Mouse (Mus musculus) common myeloid progenitor, adult 5-6 weeks (primary cell): ENCODE data around the gene Gpd2. TPM values are rescaled to one million over a fixed set of nuclear protein-coding genes. Genes with fewer than 3 reads are reported as not detected.

ENCODE experiments used
- ATAC-seq: replicated peaks from 2 replicates; pipeline ENCODE4 v1.8.0; 2016; ENCODE audit warnings: low read depth, mild to moderate bottlenecking, moderate TSS enrichment, inconsistent platforms; ENCODE audit not compliant: poor library complexity, severe bottlenecking
- total RNA-seq: library from RNA; stranded (forward); fragments of 200-1000, 187-1606 nt; gene quantifications from 2 replicates; pipeline ENCODE4 v1.2.3, GENCODE M21; 2017

Gene Gpd2
- total RNA-seq, 1 experiment from 2014 or later, result 29.2 TPM

DNA sequence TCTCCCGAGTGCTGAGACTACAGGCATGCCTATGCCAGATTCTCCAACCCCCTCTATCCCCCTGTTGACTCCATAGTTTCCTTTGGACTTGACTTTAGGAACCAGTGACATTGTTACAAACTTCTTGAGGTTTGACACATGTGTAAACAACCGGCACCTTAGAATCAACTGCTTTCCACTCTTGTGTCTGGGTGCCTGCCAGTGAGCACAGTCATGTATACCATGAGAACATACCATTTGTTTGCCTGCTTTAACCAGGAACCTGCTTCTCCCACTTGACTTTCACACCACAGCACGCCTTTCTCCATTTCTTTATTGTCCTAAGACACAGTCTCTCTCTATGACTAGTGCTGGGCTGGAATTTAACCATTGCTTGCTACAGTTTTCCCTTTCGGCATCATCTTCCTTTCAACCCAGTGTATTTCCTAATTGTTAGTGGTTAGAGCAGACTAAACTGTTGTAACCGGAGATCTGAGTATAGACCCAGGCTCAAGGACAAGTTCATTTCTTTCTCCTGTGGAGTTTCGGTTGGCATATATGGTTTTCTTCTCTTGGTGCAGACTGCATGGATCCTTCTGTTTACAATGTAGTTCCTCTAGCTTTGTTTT is 8.4 kb downstream of the Gpd2 start:
- ATAC-seq, result no peak

- no peak for ATAC-seq
Observed at GRCm38 (mm10) chr2:57250113-57250512, 12.7 kb downstream of the Gpd2 start.

DNA sequence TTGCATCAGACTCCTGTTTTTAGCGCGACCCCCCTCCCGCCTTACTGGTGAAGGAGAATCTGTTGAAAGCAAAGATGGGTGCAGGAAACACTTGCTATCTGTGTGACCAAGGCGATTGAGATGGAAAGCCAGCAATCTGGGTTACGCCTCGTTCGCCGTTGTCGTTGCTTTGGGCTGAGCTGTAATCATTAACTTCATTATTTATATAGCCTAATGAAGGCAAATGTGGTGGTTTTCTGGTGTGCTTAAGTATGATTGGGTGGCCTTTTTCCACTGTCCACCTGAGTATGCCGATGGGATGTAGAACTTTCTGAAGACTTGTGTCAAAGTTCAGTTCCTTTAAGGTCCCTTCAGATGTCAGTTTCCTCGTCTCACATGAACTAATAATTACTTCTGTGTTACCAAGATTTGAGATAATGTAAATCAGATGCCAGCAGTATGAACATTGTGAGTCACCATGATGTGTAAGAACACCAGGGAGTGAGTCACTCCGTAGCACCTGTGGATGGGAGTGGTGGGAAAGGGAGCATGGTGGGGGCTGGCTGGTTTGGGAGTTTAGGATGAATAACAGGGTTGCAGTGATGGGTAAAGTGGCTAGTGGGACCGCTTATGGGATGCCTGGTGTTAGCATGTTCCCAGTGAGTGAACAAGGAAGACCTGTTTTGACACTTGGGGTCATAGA is 14.3 kb downstream of the Gpd2 start:
- no peak for ATAC-seq

- no peak for ATAC-seq
Observed at GRCm38 (mm10) chr2:57252542-57253301, 15.3 kb downstream of the Gpd2 start.

DNA sequence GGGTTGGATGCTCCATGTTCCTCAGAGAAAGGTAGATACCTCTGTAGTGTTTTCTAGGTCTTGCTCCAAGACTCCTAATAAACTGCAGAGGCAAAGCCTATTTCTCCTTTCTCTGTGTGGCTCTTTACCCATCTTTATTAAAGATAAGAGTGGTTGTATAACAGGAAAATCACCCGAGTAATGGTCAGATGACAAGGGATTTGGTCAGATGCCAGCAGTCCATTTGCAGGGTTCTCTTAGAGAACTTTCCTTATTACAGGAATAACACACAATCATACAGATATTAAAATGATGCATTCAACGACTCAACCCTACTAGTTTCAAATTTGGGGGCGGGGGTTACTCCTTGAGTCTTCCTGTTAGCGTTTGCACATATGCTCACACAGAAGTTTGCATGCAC is 16.8 kb downstream of the Gpd2 start:
- ATAC-seq, result no peak

DNA sequence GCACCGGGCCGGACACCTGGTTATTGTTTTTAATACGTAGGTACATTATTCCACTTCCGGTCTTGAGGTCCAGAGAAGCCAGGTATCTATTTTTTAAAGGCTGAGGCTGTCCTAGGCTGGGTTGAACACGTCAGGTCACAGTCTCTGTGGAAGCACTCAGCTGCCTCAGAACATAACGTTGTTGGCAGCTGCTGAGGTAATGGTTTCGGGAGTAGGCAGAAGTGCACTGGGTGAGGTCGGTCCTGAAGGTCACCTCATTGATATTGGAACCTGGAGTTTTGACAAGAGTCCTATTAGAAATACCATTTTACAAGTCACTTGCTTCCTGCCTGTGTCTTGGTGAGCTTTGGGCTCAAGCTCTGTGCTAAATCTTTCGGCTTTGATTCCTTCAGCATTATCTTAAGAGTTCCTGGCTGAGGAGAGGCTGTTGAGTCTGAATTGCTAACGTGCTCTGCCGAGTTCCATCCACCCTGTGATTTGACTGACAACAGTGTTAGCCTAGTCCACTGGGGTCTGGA is 17.8 kb downstream of the Gpd2 start:
- 0 out of 2 replicates have a peak, but pooled peaks have one; percentile 18 for ATAC-seq

DNA sequence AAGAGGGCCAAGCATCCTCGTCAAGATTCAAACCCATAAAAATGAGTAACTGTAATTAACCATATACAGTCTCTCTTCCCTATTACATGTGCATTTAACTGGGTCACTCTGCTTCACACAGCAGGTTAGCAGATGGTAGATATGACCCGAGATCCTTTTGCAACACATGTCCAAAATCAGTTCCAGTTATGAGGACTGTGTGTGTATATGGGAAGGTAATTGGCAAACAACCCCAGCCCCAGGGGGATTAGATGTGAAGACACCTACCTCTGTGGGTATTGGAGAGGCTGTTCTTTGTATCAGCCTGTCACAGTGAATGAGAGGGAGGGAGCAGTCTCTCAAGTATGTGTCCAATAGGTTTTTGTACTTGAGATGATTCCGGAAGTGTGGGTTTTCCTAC is 18.4 kb downstream of the Gpd2 start:
- 0 out of 2 replicates have a peak, but pooled peaks have one; percentile 2 for ATAC-seq

- ATAC-seq, result 0 out of 2 replicates have a peak, but pooled peaks have one; percentile 36
Observed at GRCm38 (mm10) chr2:57256459-57256858, 19.0 kb downstream of the Gpd2 start.

- ATAC-seq, result no peak
Observed at GRCm38 (mm10) chr2:57261286-57262077, 24.0 kb downstream of the Gpd2 start.

- ATAC-seq, result no peak
Observed at GRCm38 (mm10) chr2:57263431-57263830, 26.0 kb downstream of the Gpd2 start.

DNA sequence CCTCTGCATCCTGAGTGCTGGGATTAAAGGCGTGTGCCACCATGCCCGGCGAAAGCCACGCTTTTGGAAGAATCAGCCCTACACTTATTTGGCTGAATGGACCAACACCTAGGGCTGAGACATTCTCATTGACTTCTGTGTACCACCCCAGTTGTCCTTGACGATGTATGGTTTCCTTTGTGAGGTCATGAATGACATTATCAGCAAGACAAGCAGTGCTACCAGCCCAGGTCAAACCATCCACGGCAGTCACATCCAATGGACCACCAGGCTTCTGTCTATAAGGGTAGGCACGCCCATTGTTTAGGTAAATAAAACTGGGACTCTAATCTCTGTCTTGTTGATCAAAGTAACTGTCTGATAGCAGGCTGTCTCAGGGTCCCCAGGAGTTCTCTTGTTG is 27.5 kb downstream of the Gpd2 start:
- ATAC-seq, result no peak

DNA sequence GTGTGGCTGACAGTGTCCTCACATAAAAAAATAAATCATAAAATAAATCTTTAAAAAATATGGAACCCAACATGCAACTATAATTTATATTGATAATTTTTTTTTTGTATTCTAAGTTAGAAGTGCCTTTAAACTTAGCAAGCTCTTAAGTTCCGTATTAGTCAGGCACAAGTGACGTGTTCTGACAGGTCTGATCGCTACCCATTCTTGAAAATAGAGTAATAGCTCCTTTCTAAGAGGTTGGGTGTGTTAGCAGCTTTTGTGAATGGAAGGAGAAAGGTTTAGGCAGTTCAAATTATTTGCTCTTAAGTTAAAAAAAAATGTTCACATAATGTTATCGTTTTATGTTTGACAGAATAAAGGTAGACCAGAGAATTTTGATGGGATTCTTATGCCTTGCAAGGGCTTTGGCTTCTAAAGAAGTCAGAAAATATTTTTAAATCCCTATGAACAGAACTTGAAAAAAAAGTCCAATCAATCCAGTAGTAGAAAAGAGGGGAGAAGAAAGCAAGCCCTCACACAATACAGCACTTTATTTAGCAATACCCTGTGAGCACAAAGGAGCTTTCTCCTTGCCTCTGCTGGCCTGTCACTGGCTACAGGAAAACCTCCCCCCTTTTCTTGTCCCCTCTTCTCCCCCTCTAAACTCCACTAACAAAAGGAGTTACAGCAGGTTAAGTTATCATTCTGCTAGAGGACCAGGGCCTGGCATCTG is 29.4 kb downstream of the Gpd2 start:
- no peak for ATAC-seq

- no peak for ATAC-seq
Observed at GRCm38 (mm10) chr2:57267394-57267716, 29.9 kb downstream of the Gpd2 start.

DNA sequence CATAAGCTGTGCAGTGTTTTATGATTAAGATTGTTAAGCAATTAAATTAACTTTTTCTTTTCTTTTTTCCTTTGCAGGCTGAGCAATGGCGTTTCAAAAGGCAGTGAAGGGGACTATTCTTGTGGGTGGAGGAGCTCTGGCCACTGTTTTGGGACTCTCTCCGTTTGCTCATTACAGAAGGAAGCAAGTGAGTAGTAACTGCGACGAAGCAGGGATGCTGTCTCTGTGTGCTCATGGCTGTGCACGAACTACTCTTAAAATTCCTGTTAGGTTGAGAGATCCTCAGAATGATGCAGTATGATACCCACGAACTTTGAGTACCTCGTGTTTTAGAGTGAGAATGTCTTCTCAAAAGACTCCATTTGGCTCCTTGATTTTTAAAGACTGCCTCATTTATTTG is 30.5 kb downstream of the Gpd2 start:
- ATAC-seq, result no peak

DNA sequence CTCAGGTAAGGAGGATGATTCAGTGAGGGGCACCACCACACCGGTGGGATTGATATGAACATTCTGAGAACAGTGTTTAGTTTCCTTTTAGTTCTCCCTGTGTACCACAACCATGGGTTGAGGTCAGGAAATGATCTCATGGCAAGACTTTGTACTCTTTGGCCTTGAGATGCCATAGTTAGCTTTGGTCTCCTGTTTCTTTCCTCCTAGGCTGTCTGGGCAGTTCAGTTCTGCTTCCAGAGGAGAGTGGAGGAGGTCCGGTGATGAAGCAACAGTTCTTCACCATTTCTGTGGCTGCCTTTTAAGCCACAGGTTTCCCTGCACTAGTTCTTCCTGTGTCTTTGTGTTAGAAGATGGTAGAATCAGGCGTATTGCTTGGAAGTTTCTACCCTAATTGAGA is 31.4 kb downstream of the Gpd2 start:
- peak; percentile 90 for ATAC-seq

DNA sequence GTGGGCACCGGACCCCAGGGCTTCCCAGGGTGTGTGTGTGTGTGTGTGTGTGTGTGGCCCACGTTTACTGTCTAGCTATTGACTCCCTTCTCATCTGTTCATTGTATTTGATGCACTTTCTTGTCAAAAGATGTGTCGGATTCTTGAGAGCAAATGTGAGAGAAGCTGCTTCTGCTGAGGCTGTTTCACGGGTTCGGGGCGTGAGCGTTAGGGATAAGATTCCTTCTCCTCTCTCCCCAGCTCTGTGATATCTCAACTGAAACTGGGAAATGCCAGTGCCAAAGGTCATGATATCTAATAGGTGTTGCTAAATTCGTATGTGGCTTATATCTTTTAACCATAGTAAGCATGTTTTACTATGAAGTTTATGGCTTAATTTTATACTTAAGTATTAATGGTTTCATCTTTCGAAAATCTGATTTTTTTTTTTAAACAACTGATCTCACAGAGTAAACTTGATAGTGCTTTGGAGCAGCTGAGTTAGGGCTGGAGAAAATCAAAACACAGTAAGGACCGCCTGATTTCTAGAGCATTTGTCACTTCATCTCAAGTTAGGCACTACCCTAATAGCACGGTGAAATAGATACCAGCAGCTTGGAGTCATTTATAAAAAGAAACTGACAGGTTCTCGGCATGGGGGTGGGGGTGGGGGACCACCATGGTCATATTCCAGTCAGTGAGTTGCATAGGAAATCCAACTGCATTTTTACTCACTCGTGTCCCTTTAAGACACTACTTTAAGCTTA is 32.4 kb downstream of the Gpd2 start:
- no peak for ATAC-seq

DNA sequence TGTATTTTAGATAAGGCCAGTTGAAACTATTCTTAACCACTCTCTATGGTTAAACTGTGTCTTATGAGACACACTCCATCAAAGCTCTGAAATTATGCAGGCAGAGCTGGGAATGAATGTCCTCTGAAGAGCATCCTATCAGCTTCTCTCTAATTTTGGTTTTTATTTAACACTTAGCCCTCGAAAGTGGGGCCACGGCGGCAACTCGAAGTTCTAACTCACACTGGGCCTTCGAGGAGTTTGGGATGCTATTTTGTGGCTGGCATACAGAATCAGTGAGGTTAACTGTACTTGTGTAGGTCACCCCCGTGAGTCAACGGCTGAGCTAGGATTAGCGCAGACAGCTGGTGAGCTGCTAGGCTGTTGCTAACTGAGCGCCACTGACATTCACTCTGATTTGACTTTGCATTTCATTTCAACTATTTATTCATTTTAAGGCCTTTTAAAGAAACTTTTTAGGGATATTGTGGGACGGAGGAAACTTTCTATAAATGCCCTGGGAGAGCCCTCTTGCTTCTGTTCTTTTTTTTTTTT is 42.8 kb downstream of the Gpd2 start:
- ATAC-seq, result no peak

DNA sequence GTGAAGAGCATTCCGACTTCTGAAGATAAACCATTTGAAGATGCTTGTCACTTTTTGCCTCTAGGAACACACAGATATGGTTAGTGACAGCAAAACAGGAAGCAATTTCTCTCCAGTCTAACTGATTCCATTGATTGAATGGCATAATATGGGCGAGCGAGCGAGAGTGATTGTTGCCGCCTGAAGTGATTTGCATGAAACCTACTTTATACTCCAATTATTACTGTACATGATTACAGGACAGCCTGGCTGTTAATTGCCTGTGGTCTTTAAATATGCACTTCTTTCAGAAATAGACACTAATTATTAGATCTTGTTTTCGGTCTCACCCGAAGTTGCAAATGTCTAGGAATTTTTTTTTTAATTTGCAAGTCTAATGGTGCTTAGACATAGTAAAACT is 46.4 kb downstream of the Gpd2 start:
- no peak for ATAC-seq

- no peak for ATAC-seq
Observed at GRCm38 (mm10) chr2:57285197-57285596, 47.8 kb downstream of the Gpd2 start.
